Mouse (Mus musculus) MEL (cell line): ENCODE data around the gene Mdc1. TPM values are rescaled to one million over a fixed set of nuclear protein-coding genes. Genes with fewer than 3 reads are reported as not detected.

Experiments
- DNase-seq: peaks from one replicate; pipeline ENCODE4 v3.0.0; 2011; ENCODE audit warnings: low read depth, low spot score
- H3K27ac ChIP-seq: 2 replicates; pipeline ENCODE4 v1.5.1; 2012; ENCODE audit warnings: low read depth, mild to moderate bottlenecking, control low read depth, low read length, moderate library complexity; ENCODE audit not compliant: control insufficient read depth
- H3K27me3 ChIP-seq, 2 experiments: fragments of 150-350 bp in 1 of 2; sonication (generic) in 1 of 2; 2 replicates each; pipeline ENCODE4 v1.6.1; 2012; ENCODE audit warnings: low read length in 2 of 2, mild to moderate bottlenecking in 2 of 2, improper control_type of control experiment in 1 of 2, moderate library complexity in 1 of 2; ENCODE audit not compliant: insufficient read depth in 2 of 2, control insufficient read depth in 1 of 2
- H3K36me3 ChIP-seq, 2 experiments: 2 replicates each; pipeline ENCODE4 v1.6.1; 2012 to 2014; ENCODE audit warnings: low read length in 2 of 2, improper control_type of control experiment in 1 of 2, inconsistent platforms in 1 of 2, mild to moderate bottlenecking in 1 of 2; ENCODE audit not compliant: insufficient read depth in 2 of 2, control insufficient read depth in 1 of 2
- H3K4me1 ChIP-seq, 2 experiments: fragments of 150-350 bp in 1 of 2; sonication (generic) in 1 of 2; 2 replicates each; pipeline ENCODE4 v1.6.1; 2012; ENCODE audit warnings: low read length in 2 of 2, improper control_type of control experiment in 1 of 2, mild to moderate bottlenecking in 1 of 2; ENCODE audit not compliant: insufficient read depth in 2 of 2, control insufficient read depth in 1 of 2
- H3K4me3 ChIP-seq, 2 experiments: fragments of 150-350 bp in 1 of 2; sonication (generic) in 1 of 2; 2 replicates each; pipeline ENCODE4 v1.5.1; 2012; ENCODE audit warnings: low read depth in 2 of 2, low read length in 2 of 2, mild to moderate bottlenecking in 2 of 2, moderate library complexity in 2 of 2, control low read depth in 1 of 2, improper control_type of control experiment in 1 of 2; ENCODE audit not compliant: control insufficient read depth in 1 of 2, insufficient read depth in 1 of 2
- H3K79me2 ChIP-seq: 2 replicates; pipeline ENCODE4 v1.6.1; 2012; ENCODE audit warnings: mild to moderate bottlenecking, low read length, moderate library complexity; ENCODE audit not compliant: control insufficient read depth, poor library complexity, insufficient read depth
- H3K9ac ChIP-seq: 2 replicates; pipeline ENCODE4 v1.6.1; 2012; ENCODE audit warnings: low read depth, mild to moderate bottlenecking, control low read depth, low read length, moderate library complexity; ENCODE audit not compliant: control insufficient read depth, poor library complexity, severe bottlenecking
- H3K9me3 ChIP-seq: fragments of 150-350 bp; sonication (generic); replicated peaks from 2 replicates; pipeline ENCODE4 v1.6.1; 2012; ENCODE audit warnings: mild to moderate bottlenecking, low read length, improper control_type of control experiment, moderate library complexity; ENCODE audit not compliant: insufficient read depth
- CHD1 ChIP-seq: IDR thresholded peaks from 2 replicates; pipeline ENCODE4 v1.6.1; 2012; ENCODE audit warnings: low read depth, mild to moderate bottlenecking, inconsistent platforms, low read length, improper control_type of control experiment
- CHD2 ChIP-seq: IDR thresholded peaks from 2 replicates; pipeline ENCODE4 v1.6.1; 2011; ENCODE audit warnings: low read length, improper control_type of control experiment
- ELF1 ChIP-seq: IDR thresholded peaks from 2 replicates; pipeline ENCODE4 v1.6.1; 2014; ENCODE audit warnings: low read depth, mild to moderate bottlenecking, inconsistent platforms, low read length, improper control_type of control experiment, moderate library complexity
- EP300 ChIP-seq, 2 experiments: IDR thresholded peaks; 2 replicates each; pipeline ENCODE4 v1.6.1; 2011; ENCODE audit warnings: improper control_type of control experiment in 2 of 2, low read length in 2 of 2, low read depth in 1 of 2, mild to moderate bottlenecking in 1 of 2
- GABPA ChIP-seq: IDR thresholded peaks from 2 replicates; pipeline ENCODE4 v1.6.1; 2012; ENCODE audit warnings: low read depth, mild to moderate bottlenecking, inconsistent platforms, low read length, improper control_type of control experiment, moderate library complexity
- GATA1 ChIP-seq: IDR thresholded peaks from 2 replicates; pipeline ENCODE4 v1.6.1; 2011; ENCODE audit warnings: low read depth, low read length, improper control_type of control experiment
- HCFC1 ChIP-seq: IDR thresholded peaks from 2 replicates; pipeline ENCODE4 v1.6.1; 2012; ENCODE audit warnings: low read depth, mild to moderate bottlenecking, inconsistent platforms, low read length, improper control_type of control experiment, moderate library complexity
- JUND ChIP-seq: IDR thresholded peaks from 2 replicates; pipeline ENCODE4 v1.6.1; 2011; ENCODE audit warnings: low read depth, mild to moderate bottlenecking, improper control_type of control experiment, low read length
- KAT2A ChIP-seq: conservative IDR thresholded peaks from 2 replicates; pipeline ENCODE4 v1.6.1; 2012; ENCODE audit warnings: low read depth, low read length, improper control_type of control experiment, inconsistent platforms
- MAX ChIP-seq: IDR thresholded peaks from 2 replicates; pipeline ENCODE4 v1.6.1; 2011; ENCODE audit warnings: low read length, improper control_type of control experiment
- MAZ ChIP-seq: IDR thresholded peaks from 2 replicates; pipeline ENCODE4 v1.6.1; 2012; ENCODE audit warnings: low read depth, mild to moderate bottlenecking, inconsistent platforms, low read length, improper control_type of control experiment
- MEF2A ChIP-seq: IDR thresholded peaks from 2 replicates; pipeline ENCODE4 v1.6.1; 2014; ENCODE audit warnings: low read depth, mild to moderate bottlenecking, inconsistent platforms, low read length, improper control_type of control experiment; ENCODE audit not compliant: poor library complexity, insufficient replicate concordance, severe bottlenecking; ENCODE audit errors: extremely low read depth
- MXI1 ChIP-seq: IDR thresholded peaks from 2 replicates; pipeline ENCODE4 v1.6.1; 2011; ENCODE audit warnings: mild to moderate bottlenecking, low read depth, low read length, improper control_type of control experiment
- NRF1 ChIP-seq: IDR thresholded peaks from 2 replicates; pipeline ENCODE4 v1.6.1; 2014; ENCODE audit warnings: low read depth, mild to moderate bottlenecking, inconsistent platforms, low read length, improper control_type of control experiment, moderate library complexity; ENCODE audit not compliant: poor library complexity, insufficient read depth, severe bottlenecking
- POLR2A ChIP-seq, 2 experiments: IDR thresholded peaks; 2 replicates each; pipeline ENCODE4 v1.6.1; 2011 to 2012; ENCODE audit warnings: low read length in 2 of 2, mild to moderate bottlenecking in 2 of 2, control low read depth in 1 of 2, improper control_type of control experiment in 1 of 2, low read depth in 1 of 2, moderate library complexity in 1 of 2; ENCODE audit not compliant: control insufficient read depth in 1 of 2, insufficient read depth in 1 of 2, poor library complexity in 1 of 2
- POLR2AphosphoS2 ChIP-seq: IDR thresholded peaks from 2 replicates; pipeline ENCODE4 v1.6.1; 2011; ENCODE audit warnings: low read length, improper control_type of control experiment
- RCOR1 ChIP-seq: IDR thresholded peaks from 2 replicates; pipeline ENCODE4 v1.6.1; 2012; ENCODE audit warnings: low read depth, mild to moderate bottlenecking, inconsistent platforms, low read length, improper control_type of control experiment
- SIN3A ChIP-seq: IDR thresholded peaks from 2 replicates; pipeline ENCODE4 v1.6.1; 2012; ENCODE audit warnings: low read length, improper control_type of control experiment, inconsistent platforms
- SMC3 ChIP-seq: IDR thresholded peaks from 2 replicates; pipeline ENCODE4 v1.6.1; 2011; ENCODE audit warnings: low read depth, low read length, improper control_type of control experiment
- TAL1 ChIP-seq: IDR thresholded peaks from 2 replicates; pipeline ENCODE4 v1.6.1; 2012; ENCODE audit warnings: mild to moderate bottlenecking, inconsistent platforms, low read length, moderate library complexity, mixed read lengths
- TBP ChIP-seq: IDR thresholded peaks from 2 replicates; pipeline ENCODE4 v1.8.0; 2011; ENCODE audit warnings: low read depth, low read length, improper control_type of control experiment
- TCF12 ChIP-seq: IDR thresholded peaks from 2 replicates; pipeline ENCODE4 v1.6.1; 2014; ENCODE audit warnings: low read depth, mild to moderate bottlenecking, inconsistent platforms, low read length, improper control_type of control experiment, moderate library complexity
- USF1 ChIP-seq: IDR thresholded peaks from 2 replicates; pipeline ENCODE4 v1.6.1; 2014; ENCODE audit warnings: low read depth, mild to moderate bottlenecking, inconsistent platforms, low read length, improper control_type of control experiment, moderate library complexity
- USF2 ChIP-seq, 2 experiments: IDR thresholded peaks; 2 replicates each; pipeline ENCODE4 v1.6.1; 2011 to 2012; ENCODE audit warnings: improper control_type of control experiment in 2 of 2, low read length in 2 of 2, borderline replicate concordance in 1 of 2, inconsistent platforms in 1 of 2, low read depth in 1 of 2, mild to moderate bottlenecking in 1 of 2; ENCODE audit not compliant: insufficient read depth in 1 of 2
- ZNF384 ChIP-seq: IDR thresholded peaks from 2 replicates; pipeline ENCODE4 v1.6.1; 2012; ENCODE audit warnings: low read depth, mild to moderate bottlenecking, inconsistent platforms, low read length, improper control_type of control experiment
- polyA plus RNA-seq, 2 experiments: library from polyadenylated mRNA; stranded (reverse) in 1 of 2; unstranded in 1 of 2; fragments of >175 nt in 1 of 2; fragments of >200 nt in 1 of 2; gene quantifications; 2 replicates each; pipeline versions ENCODE4 v1.2.1 to v1.2.4; 2012; ENCODE audit warnings: low replicate concordance in 2 of 2, low read depth in 1 of 2; ENCODE audit not compliant: insufficient read length in 2 of 2, insufficient read depth in 1 of 2, missing spikeins in 1 of 2
- total RNA-seq: library from RNA; depleted of rRNA; stranded (reverse); fragments of 300-350 nt; gene quantifications from 2 replicates; pipeline ENCODE4 v1.2.3, GENCODE M21; 2012

Mdc1 gene
- total and polyA plus RNA-seq, 3 experiments, result 15.0 to 77.9 (median 46.6) TPM

- no peak for TF ChIP-seq MAX
- no peak for TF ChIP-seq TCF12
- TF ChIP-seq MEF2A, result no peak
- TF ChIP-seq USF2 (IDR thresholded peaks at IDR 0.05; ENCODE audit: borderline replicate concordance in 1 of 2, insufficient read depth in 1 of 2, low read depth in 1 of 2, low read length in 2 of 2), result no peak
- TF ChIP-seq MXI1, result no peak
- no peak for TF ChIP-seq POLR2AphosphoS2
- TF ChIP-seq SMC3, result no peak
- no peak for TF ChIP-seq GATA1
- TF ChIP-seq POLR2A (IDR thresholded peaks at IDR 0.05; ENCODE audit: control insufficient read depth in 1 of 2, insufficient read depth in 1 of 2, low read depth in 1 of 2, low read length in 2 of 2, poor library complexity in 1 of 2), result no peak
- no peak for TF ChIP-seq GABPA
- no peak for TF ChIP-seq JUND
- TF ChIP-seq MAZ, result no peak
- TF ChIP-seq ZNF384, result no peak
- no peak for TF ChIP-seq ELF1
- Histone ChIP-seq H3K4me3 (no peak overlapping the region), H3K4me1 (peaks cover 7 to 30% of the 10 kb centered on the region in 2 experiments), H3K9me3 (no peaks in the 10 kb centered on the region), H3K27ac (no peak overlapping the region), H3K36me3 (peaks cover 0 to 20% of the 10 kb centered on the region in 2 experiments; a peak in 2 of 4 replicates), H3K9ac (no peak overlapping the region), H3K27me3 (no peaks in the 10 kb centered on the region), H3K79me2 (no peaks in the 10 kb centered on the region)
- DNase-seq, result no peak
Measured at GRCm38 (mm10) chr17:35814678-35815077, 26.6 kb upstream of the Mdc1 start.

GRCm38 (mm10) chr17:35815836-35816235 is 25.5 kb upstream of the Mdc1 start:
- Histone ChIP-seq H3K27ac (no peak overlapping the region), H3K4me1 (peaks cover 7 to 32% of the 10 kb centered on the region in 2 experiments), H3K36me3 (peaks cover 0 to 23% of the 10 kb centered on the region in 2 experiments; a peak in 2 of 4 replicates), H3K4me3 (no peak overlapping the region), H3K9ac (no peak overlapping the region), H3K79me2 (no peaks in the 10 kb centered on the region), H3K27me3 (no peaks in the 10 kb centered on the region), H3K9me3 (no peaks in the 10 kb centered on the region)
- DNase-seq, result no peak
- TF ChIP-seq USF2 (IDR thresholded peaks at IDR 0.05; ENCODE audit: borderline replicate concordance in 1 of 2, insufficient read depth in 1 of 2, low read depth in 1 of 2, low read length in 2 of 2), result no peak
- no peak for TF ChIP-seq MEF2A
- no peak for TF ChIP-seq JUND
- no peak for TF ChIP-seq ZNF384
- TF ChIP-seq CHD2, result no peak
- no peak for TF ChIP-seq POLR2A (IDR thresholded peaks at IDR 0.05; ENCODE audit: control insufficient read depth in 1 of 2, insufficient read depth in 1 of 2, low read depth in 1 of 2, low read length in 2 of 2, poor library complexity in 1 of 2)
- no peak for TF ChIP-seq HCFC1
- no peak for TF ChIP-seq TAL1
- TF ChIP-seq EP300 (IDR thresholded peaks at IDR 0.05; ENCODE audit: low read depth in 1 of 2, low read length in 2 of 2), result no peak
- TF ChIP-seq USF1, result no peak
- TF ChIP-seq RCOR1, result no peak
- no peak for TF ChIP-seq NRF1
- TF ChIP-seq GABPA, result no peak
- TF ChIP-seq SIN3A, result no peak
- TF ChIP-seq ELF1, result no peak
- no peak for TF ChIP-seq MAX
- TF ChIP-seq TCF12, result no peak
- no peak for TF ChIP-seq KAT2A
- TF ChIP-seq TBP, result no peak
- TF ChIP-seq CHD1, result no peak
